Mouse (Mus musculus): ENCODE measurements at regions not wholly inside any gene's neighbourhood (a gene's known extent, or its start where the extent isn't known, plus 50 kb on each side); places are given as distances from the start of the nearest gene placed in this dataset.

GRCm38 (mm10) chr9:112523251-112523650 is 287.5 kb upstream of the Arpp21 start:
- no peaks in the 10 kb centered on the region for H3K4me1 ChIP-seq (replicated peaks; ENCODE audit: low read depth, low read length)
- H3K4me3 ChIP-seq (replicated peaks; ENCODE audit: low read length), result no peak overlapping the region
- no peaks in the 10 kb centered on the region for H3K9me3 ChIP-seq (ENCODE audit: low read length)
- no peaks in the 10 kb centered on the region for H3K36me3 ChIP-seq (ENCODE audit: insufficient read depth, low read length)
- TF ChIP-seq POU5F1 (IDR thresholded peaks at IDR 0.05; ENCODE audit: borderline replicate concordance, low read length) (no peak), CTCF (conservative IDR thresholded peaks at IDR 0.05; ENCODE audit: low read length) (no peak), NANOG (IDR thresholded peaks at IDR 0.05; ENCODE audit: borderline replicate concordance, low read length) (no peak)
- H3K27me3 ChIP-seq (ENCODE audit: insufficient read depth, low read length), result no peaks in the 10 kb centered on the region

- no peaks in the 10 kb centered on the region for H3K27me3 ChIP-seq (ENCODE audit: insufficient read depth, low read length)
- H3K4me3 ChIP-seq (replicated peaks; ENCODE audit: low read length), result no peak overlapping the region
- H3K36me3 ChIP-seq (ENCODE audit: insufficient read depth, low read length), result no peaks in the 10 kb centered on the region
- H3K4me1 ChIP-seq (replicated peaks; ENCODE audit: low read depth, low read length), result no peaks in the 10 kb centered on the region
- TF ChIP-seq CTCF (conservative IDR thresholded peaks at IDR 0.05; ENCODE audit: low read length), result no peak
- no peak for TF ChIP-seq POU5F1 (IDR thresholded peaks at IDR 0.05; ENCODE audit: borderline replicate concordance, low read length)
- TF ChIP-seq NANOG (IDR thresholded peaks at IDR 0.05; ENCODE audit: borderline replicate concordance, low read length), result no peak
- H3K9me3 ChIP-seq (ENCODE audit: low read length), result no peaks in the 10 kb centered on the region
These were observed 275.0 kb upstream of the Arpp21 start for GRCm38 (mm10) chr9:112510716-112511115.

- no peak overlapping the region for H3K4me3 ChIP-seq (replicated peaks; ENCODE audit: low read length)
- TF ChIP-seq NANOG (IDR thresholded peaks at IDR 0.05; ENCODE audit: borderline replicate concordance, low read length), result no peak
- TF ChIP-seq CTCF (conservative IDR thresholded peaks at IDR 0.05; ENCODE audit: low read length), result no peak
- no peak for TF ChIP-seq POU5F1 (IDR thresholded peaks at IDR 0.05; ENCODE audit: borderline replicate concordance, low read length)
- no peaks in the 10 kb centered on the region for H3K27me3 ChIP-seq (ENCODE audit: insufficient read depth, low read length)
- H3K9me3 ChIP-seq (ENCODE audit: low read length), result no peaks in the 10 kb centered on the region
- no peaks in the 10 kb centered on the region for H3K4me1 ChIP-seq (replicated peaks; ENCODE audit: low read depth, low read length)
- H3K36me3 ChIP-seq (ENCODE audit: insufficient read depth, low read length), result no peaks in the 10 kb centered on the region
These were observed 271.1 kb upstream of the Arpp21 start for GRCm38 (mm10) chr9:112506871-112507270.

GRCm38 (mm10) chr9:112498676-112499075 is 262.9 kb upstream of the Arpp21 start:
- H3K9me3 ChIP-seq (ENCODE audit: low read length), result no peaks in the 10 kb centered on the region
- TF ChIP-seq CTCF (conservative IDR thresholded peaks at IDR 0.05; ENCODE audit: low read length) (no peak), NANOG (IDR thresholded peaks at IDR 0.05; ENCODE audit: borderline replicate concordance, low read length) (no peak), POU5F1 (IDR thresholded peaks at IDR 0.05; ENCODE audit: borderline replicate concordance, low read length) (no peak)
- no peak overlapping the region for H3K4me3 ChIP-seq (replicated peaks; ENCODE audit: low read length)
- H3K36me3 ChIP-seq (ENCODE audit: insufficient read depth, low read length), result no peaks in the 10 kb centered on the region
- H3K4me1 ChIP-seq (replicated peaks; ENCODE audit: low read depth, low read length), result no peaks in the 10 kb centered on the region
- H3K27me3 ChIP-seq (ENCODE audit: insufficient read depth, low read length), result no peaks in the 10 kb centered on the region

- Histone ChIP-seq H3K4me3 (replicated peaks; ENCODE audit: low read length) (no peak overlapping the region), H3K4me1 (replicated peaks; ENCODE audit: low read depth, low read length) (no peaks in the 10 kb centered on the region), H3K9me3 (ENCODE audit: low read length) (no peaks in the 10 kb centered on the region), H3K36me3 (ENCODE audit: insufficient read depth, low read length) (no peaks in the 10 kb centered on the region), H3K27me3 (ENCODE audit: insufficient read depth, low read length) (no peaks in the 10 kb centered on the region)
- TF ChIP-seq CTCF (conservative IDR thresholded peaks at IDR 0.05; ENCODE audit: low read length), result no peak
- no peak for TF ChIP-seq NANOG (IDR thresholded peaks at IDR 0.05; ENCODE audit: borderline replicate concordance, low read length)
- no peak for TF ChIP-seq POU5F1 (IDR thresholded peaks at IDR 0.05; ENCODE audit: borderline replicate concordance, low read length)
These were observed 260.3 kb upstream of the Arpp21 start for GRCm38 (mm10) chr9:112495930-112496527.

- TF ChIP-seq NANOG (IDR thresholded peaks at IDR 0.05; ENCODE audit: borderline replicate concordance, low read length), result no peak
- TF ChIP-seq CTCF (conservative IDR thresholded peaks at IDR 0.05; ENCODE audit: low read length), result no peak
- H3K9me3 ChIP-seq (ENCODE audit: low read length), result no peaks in the 10 kb centered on the region
These were observed 255.2 kb upstream of the Arpp21 start for GRCm38 (mm10) chr9:112490963-112491362.

GRCm38 (mm10) chr9:112476644-112477043 is 240.9 kb upstream of the Arpp21 start:
- Histone ChIP-seq H3K9me3 (ENCODE audit: low read length) (no peaks in the 10 kb centered on the region), H3K4me3 (replicated peaks; ENCODE audit: low read length) (no peak overlapping the region), H3K36me3 (ENCODE audit: insufficient read depth, low read length) (no peaks in the 10 kb centered on the region), H3K27me3 (ENCODE audit: insufficient read depth, low read length) (no peaks in the 10 kb centered on the region), H3K4me1 (replicated peaks; ENCODE audit: low read depth, low read length) (no peaks in the 10 kb centered on the region)
- TF ChIP-seq CTCF (conservative IDR thresholded peaks at IDR 0.05; ENCODE audit: low read length) (no peak), POU5F1 (IDR thresholded peaks at IDR 0.05; ENCODE audit: borderline replicate concordance, low read length) (no peak), NANOG (IDR thresholded peaks at IDR 0.05; ENCODE audit: borderline replicate concordance, low read length) (no peak)

More at GRCm38 (mm10) chr9:112490963-112491362, 255.2 kb upstream of the Arpp21 start:
- no peak overlapping the region for H3K4me3 ChIP-seq (replicated peaks; ENCODE audit: low read length)
- no peaks in the 10 kb centered on the region for H3K36me3 ChIP-seq (ENCODE audit: insufficient read depth, low read length)
- H3K4me1 ChIP-seq (replicated peaks; ENCODE audit: low read depth, low read length), result no peaks in the 10 kb centered on the region
- no peaks in the 10 kb centered on the region for H3K27me3 ChIP-seq (ENCODE audit: insufficient read depth, low read length)

GRCm38 (mm10) chr9:112457594-112457993 is 221.9 kb upstream of the Arpp21 start:
- Histone ChIP-seq H3K27me3 (ENCODE audit: insufficient read depth, low read length) (no peaks in the 10 kb centered on the region), H3K4me3 (replicated peaks; ENCODE audit: low read length) (no peak overlapping the region), H3K9me3 (ENCODE audit: low read length) (no peaks in the 10 kb centered on the region), H3K4me1 (replicated peaks; ENCODE audit: low read depth, low read length) (no peaks in the 10 kb centered on the region), H3K36me3 (ENCODE audit: insufficient read depth, low read length) (no peaks in the 10 kb centered on the region)
- no peak for TF ChIP-seq CTCF (conservative IDR thresholded peaks at IDR 0.05; ENCODE audit: low read length)
- no peak for TF ChIP-seq POU5F1 (IDR thresholded peaks at IDR 0.05; ENCODE audit: borderline replicate concordance, low read length)
- no peak for TF ChIP-seq NANOG (IDR thresholded peaks at IDR 0.05; ENCODE audit: borderline replicate concordance, low read length)

- no peaks in the 10 kb centered on the region for H3K36me3 ChIP-seq (ENCODE audit: insufficient read depth, low read length)
- no peaks in the 10 kb centered on the region for H3K9me3 ChIP-seq (ENCODE audit: low read length)
- no peaks in the 10 kb centered on the region for H3K4me1 ChIP-seq (replicated peaks; ENCODE audit: low read depth, low read length)
- H3K27me3 ChIP-seq (ENCODE audit: insufficient read depth, low read length), result no peaks in the 10 kb centered on the region
- TF ChIP-seq CTCF (conservative IDR thresholded peaks at IDR 0.05; ENCODE audit: low read length), result no peak
- no peak overlapping the region for H3K4me3 ChIP-seq (replicated peaks; ENCODE audit: low read length)
These were observed 219.0 kb upstream of the Arpp21 start for GRCm38 (mm10) chr9:112454706-112455105.
